Mouse (Mus musculus): ENCODE data around the gene Asb7. TPM values are rescaled to one million over a fixed set of nuclear protein-coding genes. Genes with fewer than 3 reads are reported as not detected.

Gene Asb7
- polyA plus RNA-seq (2017; shearing (Covaris generic)) = 7.4 TPM

GRCm38 (mm10) chr7:66689294-66689619, at the start of gene Asb7:
TSS of gene Asb7 (minus strand) at chr7:66689596.

DNA sequence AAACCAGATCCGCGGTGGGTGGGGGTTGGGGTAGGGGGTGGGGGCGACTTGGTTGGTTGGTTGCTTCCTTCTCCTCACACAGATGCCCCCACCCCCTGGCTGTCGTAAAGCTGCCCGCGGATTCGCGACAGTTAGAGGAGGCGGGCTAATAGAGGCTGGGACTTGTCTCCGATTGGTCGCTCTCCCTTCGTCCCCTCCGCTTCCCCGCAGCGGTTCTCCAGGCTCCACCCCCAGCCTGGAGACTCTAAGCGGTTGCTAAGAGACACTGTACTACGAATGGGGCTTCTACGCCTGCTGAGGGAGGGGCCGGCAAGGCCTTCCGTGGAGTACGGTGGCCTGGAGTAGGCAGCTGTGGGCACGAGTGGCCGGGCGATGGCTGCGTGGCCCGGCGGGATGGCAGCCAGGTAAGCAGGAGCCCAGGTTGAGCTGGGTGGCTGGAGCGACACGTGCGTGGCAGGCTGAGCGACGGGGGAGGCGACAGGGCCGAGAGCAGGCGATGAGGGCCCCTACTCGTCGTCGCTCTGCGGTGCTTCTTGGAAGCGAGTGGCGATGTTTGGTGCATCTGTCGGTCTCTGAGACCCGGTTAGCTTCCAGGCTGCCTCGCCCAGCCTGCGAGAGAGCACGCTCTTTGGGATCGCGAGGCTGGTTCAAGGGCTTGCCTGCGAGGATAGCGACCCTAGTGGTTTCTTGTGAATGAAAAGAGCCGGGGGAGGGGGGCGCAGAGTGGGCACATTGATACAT, 394 bp upstream of the Asb7 start, which contains the start of gene Lins1:
Lins1 (plus strand) TSS at position 270 of the 741 bp plus-strand sequence.

Other genes with a start within 250 kb of the Asb7 start
- gene Lins1, start 293 bp upstream of the Asb7 start, polyA plus RNA-seq (2017; shearing (Covaris generic)) = 14.1 TPM
- gene Cers3, start 53.9 kb upstream of the Asb7 start, polyA plus RNA-seq (2017; shearing (Covaris generic)) = 0.11 TPM
- 0.14 TPM for gene Adamts17, start 150.1 kb upstream of the Asb7 start, polyA plus RNA-seq (2017; shearing (Covaris generic))